Mouse (Mus musculus) kidney, adult 2 months (tissue): ENCODE results near the gene Pcp4l1. TPM values are rescaled to one million over a fixed set of nuclear protein-coding genes. Genes with fewer than 3 reads are reported as not detected.

Experiments used
- DNase-seq: peaks from one replicate; pipeline ENCODE4 v3.0.0; 2021
- H3K27ac ChIP-seq: fragments of 200-500 bp; 2 replicates; pipeline ENCODE4 v1.5.1; 2012; ENCODE audit warnings: low read depth, low read length, control low read depth, inconsistent platforms; ENCODE audit not compliant: insufficient read depth
- H3K27me3 ChIP-seq: fragments of 200-500 bp; replicated peaks from 2 replicates; pipeline ENCODE4 v1.6.1; 2012; ENCODE audit warnings: mild to moderate bottlenecking, moderate library complexity, low read length, inconsistent platforms; ENCODE audit not compliant: control insufficient read depth, insufficient read depth
- H3K36me3 ChIP-seq: fragments of 200-500 bp; 2 replicates; pipeline ENCODE4 v1.6.1; 2012; ENCODE audit warnings: mild to moderate bottlenecking, moderate library complexity, low read length, inconsistent platforms; ENCODE audit not compliant: control insufficient read depth, insufficient read depth
- H3K4me1 ChIP-seq: fragments of 200-500 bp; 2 replicates; pipeline ENCODE4 v1.6.1; 2011; ENCODE audit warnings: low read length; ENCODE audit not compliant: control insufficient read depth, insufficient read depth
- H3K4me3 ChIP-seq: fragments of 200-500 bp; 2 replicates; pipeline ENCODE4 v1.5.1; 2011; ENCODE audit warnings: mild to moderate bottlenecking, low read depth, low read length, control low read depth; ENCODE audit not compliant: insufficient read depth
- CTCF ChIP-seq: fragments of 200-500 bp; conservative IDR thresholded peaks from 2 replicates; pipeline ENCODE4 v1.5.1; 2011; ENCODE audit warnings: low read depth, mild to moderate bottlenecking, control low read depth, low read length, moderate library complexity, mixed read lengths; ENCODE audit not compliant: insufficient read depth, insufficient read length
- POLR2A ChIP-seq: fragments of 200-500 bp; IDR thresholded peaks from one replicate; pipeline ENCODE4 v1.6.1; 2011; ENCODE audit warnings: low read depth, low read length, control low read depth
- WGBS: fragments of 180-500 bp; shearing (Covaris S2); methylation state at CpG from one replicate; pipeline ENCODE4 v1.1.7; 2018; 5-methylcytosine and 5-hydroxymethylcytosine counted together
- polyA plus RNA-seq: library from polyadenylated mRNA; depleted of rRNA; stranded (reverse); fragments of >200 nt; gene quantifications from 2 replicates; pipeline ENCODE4 v1.2.3, GENCODE M21; 2012

Gene Pcp4l1
- polyA plus RNA-seq, 1 experiment, result 11.2 TPM

GRCm38 (mm10) chr1:171193911-171194830 is 1.9 kb downstream of the Pcp4l1 start:
- no peak for DNase-seq
- Histone ChIP-seq H3K4me1 (peaks cover 2% of the 10 kb centered on the region; the same call in 1 of the 2 replicates), H3K4me3 (no peak overlapping the region), H3K27me3 (0 out of 2 replicates have a peak, but pooled peaks cover 3% of the 10 kb centered on the region), H3K36me3 (no peaks in the 10 kb centered on the region), H3K27ac (no peak overlapping the region)
- TF ChIP-seq CTCF (no peak), POLR2A (no peak)
- WGBS, result 56% methylated on average over 11 of the region's 11 CpGs

- Histone ChIP-seq H3K27ac (no peak overlapping the region), H3K27me3 (0 out of 2 replicates have a peak, but pooled peaks cover 3% of the 10 kb centered on the region), H3K4me1 (peaks cover 2% of the 10 kb centered on the region; the same call in 1 of the 2 replicates), H3K4me3 (peak overlapping the region; percentile 13; the same call in 1 of the 2 replicates), H3K36me3 (no peaks in the 10 kb centered on the region)
- DNase-seq, result no peak
- WGBS, result 12% methylated on average over 18 of the region's 18 CpGs
- no peak for TF ChIP-seq CTCF
- TF ChIP-seq POLR2A, result no peak
These were observed 2.8 kb downstream of the Pcp4l1 start for GRCm38 (mm10) chr1:171193093-171193840.

DNA sequence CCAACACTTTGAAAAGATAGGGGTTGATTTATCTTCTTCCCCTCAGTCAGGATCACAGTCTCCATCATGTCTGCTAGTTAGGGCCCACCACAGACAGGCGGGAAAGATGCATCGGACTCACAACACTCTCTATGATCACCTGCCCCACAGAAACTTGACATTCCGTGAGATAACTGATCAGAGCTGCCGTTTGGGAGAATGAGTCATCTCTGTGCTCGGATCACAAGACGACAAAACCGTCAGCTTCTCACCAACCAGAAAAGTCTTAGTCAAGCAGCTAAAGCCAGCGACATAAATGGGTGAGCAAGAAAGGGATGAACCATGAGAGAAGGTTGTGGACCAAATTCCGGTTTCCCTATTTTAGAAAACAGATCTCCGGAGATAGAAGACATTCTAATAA is 3.8 kb downstream of the Pcp4l1 start:
- Histone ChIP-seq H3K4me3 (no peak overlapping the region), H3K36me3 (no peaks in the 10 kb centered on the region), H3K27me3 (0 out of 2 replicates have a peak, but pooled peaks cover 3% of the 10 kb centered on the region), H3K27ac (no peak overlapping the region), H3K4me1 (peaks cover 2% of the 10 kb centered on the region; the same call in 1 of the 2 replicates)
- TF ChIP-seq POLR2A, result no peak
- TF ChIP-seq CTCF, result no peak
- WGBS, result 55% methylated on average over 10 of the region's 10 CpGs
- no peak for DNase-seq

GRCm38 (mm10) chr1:171190832-171191231 is 5.2 kb downstream of the Pcp4l1 start:
- no peak for DNase-seq
- Histone ChIP-seq H3K4me3 (no peak overlapping the region), H3K4me1 (peaks cover 2% of the 10 kb centered on the region; the same call in 1 of the 2 replicates), H3K27me3 (0 out of 2 replicates have a peak, but pooled peaks cover under 1% of the 10 kb centered on the region), H3K36me3 (no peaks in the 10 kb centered on the region), H3K27ac (no peak overlapping the region)
- 97% methylated on average over 9 of the region's 9 CpGs for WGBS
- no peak for TF ChIP-seq CTCF
- no peak for TF ChIP-seq POLR2A

DNA sequence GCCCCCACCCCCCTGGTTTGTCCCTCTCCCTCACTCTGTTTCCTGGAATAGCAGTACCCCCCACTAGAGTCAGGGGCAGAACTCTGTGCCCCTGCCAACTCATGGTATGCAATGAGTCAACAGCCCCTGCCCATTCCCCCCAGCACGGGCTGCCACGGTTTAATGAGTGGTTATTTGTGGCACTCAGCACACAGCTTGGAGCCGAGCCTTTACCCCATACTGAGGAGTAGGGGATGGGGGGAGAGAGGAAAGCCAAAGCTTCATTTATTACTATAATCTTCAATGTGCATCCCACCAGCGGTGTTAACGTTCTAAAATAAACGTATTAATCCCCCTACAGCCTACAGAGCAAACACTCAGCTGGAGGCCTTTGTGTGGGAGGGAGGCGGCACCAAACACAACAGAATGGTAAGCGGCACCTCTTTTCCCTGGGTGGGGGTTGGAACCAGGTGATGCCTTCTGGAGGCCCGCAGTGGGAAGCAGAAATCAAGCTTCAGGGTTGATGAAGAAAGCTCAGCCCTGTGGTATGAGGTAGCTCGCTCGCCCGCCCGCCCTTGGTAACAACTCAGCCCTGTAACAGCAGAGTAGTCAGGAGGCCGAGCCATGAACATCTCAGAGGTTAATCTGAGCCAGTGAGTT is 6.5 kb downstream of the Pcp4l1 start:
- Histone ChIP-seq H3K27ac (no peak overlapping the region), H3K27me3 (no peaks in the 10 kb centered on the region), H3K4me1 (peaks cover 2% of the 10 kb centered on the region; the same call in 1 of the 2 replicates), H3K36me3 (no peaks in the 10 kb centered on the region), H3K4me3 (no peak overlapping the region)
- no peak for DNase-seq
- WGBS, result 68% methylated on average over 14 of the region's 14 CpGs
- no peak for TF ChIP-seq POLR2A
- no peak for TF ChIP-seq CTCF

DNA sequence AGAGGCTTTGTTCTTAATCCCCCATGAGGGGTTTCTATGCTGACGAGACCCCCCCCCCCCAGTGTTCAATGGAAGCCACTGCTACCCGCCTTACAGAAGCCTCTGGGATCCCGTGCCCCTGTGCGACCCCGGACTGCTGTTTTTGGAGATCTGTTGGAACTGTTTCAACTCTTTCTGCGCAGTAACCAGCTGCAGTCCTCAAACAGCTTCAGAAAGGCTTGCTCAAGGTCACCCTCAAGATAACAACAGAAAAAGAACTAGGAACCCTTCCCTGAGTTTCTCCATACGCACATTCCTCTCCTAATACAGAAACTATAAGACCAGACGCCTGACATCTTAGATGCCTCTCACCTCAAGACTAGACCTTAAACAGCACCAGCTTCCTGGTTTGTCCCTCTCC is 7.0 kb downstream of the Pcp4l1 start:
- no peak overlapping the region for H3K27ac ChIP-seq
- TF ChIP-seq CTCF (no peak), POLR2A (no peak)
- no peaks in the 10 kb centered on the region for H3K36me3 ChIP-seq
- no peak overlapping the region for H3K4me3 ChIP-seq
- H3K4me1 ChIP-seq, result peaks cover 2% of the 10 kb centered on the region
- 41% methylated on average over 8 of the region's 8 CpGs for WGBS
- no peak for DNase-seq
- no peaks in the 10 kb centered on the region for H3K27me3 ChIP-seq
